Mouse (Mus musculus) layer of hippocampus, adult 2 months (tissue): ENCODE results near the gene Fabp3. TPM values are rescaled to one million over a fixed set of nuclear protein-coding genes. Genes with fewer than 3 reads are reported as not detected.

Experiments used
- DNase-seq, 2 experiments: peaks; one replicate each; pipeline ENCODE4 v3.0.0; 2022; ENCODE audit warnings: low spot score in 2 of 2
- H3K27ac ChIP-seq: fragments of 200-600 bp; 2 replicates; pipeline ENCODE4 v1.8.1; 2022
- H3K4me3 ChIP-seq: fragments of 200-600 bp; 2 replicates; pipeline ENCODE4 v1.8.1; 2022; ENCODE audit warnings: mild to moderate bottlenecking
- CTCF ChIP-seq: fragments of 200-600 bp; conservative IDR thresholded peaks from 2 replicates; pipeline ENCODE4 v1.8.1; 2022; ENCODE audit warnings: antibody characterized with exemption, mild to moderate bottlenecking, moderate library complexity
- total RNA-seq, 2 experiments: library from RNA; stranded (reverse); gene quantifications; 2 replicates each; pipeline ENCODE4 v1.2.3; 2021

Gene Fabp3
- total RNA-seq, 2 experiments from 2014 or later: 88.5 to 92.2 TPM

- peak; percentile 99 for DNase-seq
- Histone ChIP-seq H3K4me3 (peak within 1 kb of the TSS; percentile 84), H3K27ac (peak within 1 kb of the TSS; percentile 93)
- TF ChIP-seq CTCF: peak; percentile 64
These were observed 51.3 kb downstream of the Fabp3 start, which contains the start of the genes Zcchc17 and Snrnp40 for GRCm38 (mm10) chr4:130359486-130360237. TSS of gene Zcchc17 (minus strand) at chr4:130359943. TSS of gene Snrnp40 (plus strand) at chr4:130360132.

GRCm38 (mm10) chr4:130360238-130360590, 51.8 kb downstream of the Fabp3 start:
- Histone ChIP-seq H3K27ac (peak overlapping the region; percentile 91), H3K4me3 (peak overlapping the region; percentile 84)
- no peak for TF ChIP-seq CTCF
- no peak for DNase-seq

Other genes starting within 250 kb of the Fabp3 start
- gene Pef1, start 206.0 kb upstream of the Fabp3 start, total RNA-seq: 10 to 100 TPM; 64.7 to 72.0 TPM
- 1 to 10 TPM; 2.7 to 2.8 TPM for gene Hcrtr1, start 169.2 kb upstream of the Fabp3 start, total RNA-seq
- gene Tinagl1, start 133.5 kb upstream of the Fabp3 start, total RNA-seq: 10 to 100 TPM in 1 of 2 experiments, 1 to 10 TPM in 1; 9.1 to 11.7 TPM
- under 1 TPM in 1 of 2 experiments, not detected in 1; 0.15 TPM for gene Gm853, start 86.2 kb upstream of the Fabp3 start, total RNA-seq
- 10 to 100 TPM; 11.1 to 14.1 TPM for gene Serinc2, start 29.4 kb upstream of the Fabp3 start, total RNA-seq
- gene Gm10570, start 79 bp downstream of the Fabp3 start, total RNA-seq: 1 to 10 TPM; 1.3 to 1.6 TPM
- 10 to 100 TPM; 66.1 to 66.5 TPM for gene Zcchc17, start 51.3 kb downstream of the Fabp3 start, total RNA-seq
- gene Snrnp40, start 51.5 kb downstream of the Fabp3 start, total RNA-seq: 10 to 100 TPM; 32.4 to 33.8 TPM